Mouse (Mus musculus): Measurements from ENCODE around the gene Dytn. TPM values are rescaled to one million over a fixed set of nuclear protein-coding genes. Genes with fewer than 3 reads are reported as not detected.

The Dytn gene
- total RNA-seq, 2 experiments from 2014 or later, result not detected

GRCm38 (mm10) chr1:63579153-63579552 lies 107.6 kb downstream of the Dytn start:
- no peak for DNase-seq (ENCODE audit: low spot score in 2 of 2)

DNA sequence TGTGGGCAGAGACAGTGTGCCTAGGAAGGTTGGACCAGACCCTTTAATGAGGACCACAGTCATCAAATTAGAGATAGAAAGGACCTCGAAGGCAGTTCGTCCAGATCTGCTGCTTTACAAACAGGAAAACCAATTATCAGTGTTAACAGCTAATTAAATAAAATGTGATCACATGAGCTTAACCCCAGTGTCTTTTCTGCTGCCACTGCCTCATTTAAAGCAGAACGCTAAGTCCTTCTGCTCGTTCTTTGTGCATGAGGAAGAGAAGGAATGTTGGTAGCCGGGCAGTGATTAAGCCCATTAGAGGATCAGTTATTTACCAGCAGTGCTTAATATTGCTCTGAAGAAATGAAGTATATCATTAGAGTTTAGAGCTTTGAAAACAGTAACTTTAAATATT lies 109.9 kb downstream of the Dytn start:
- DNase-seq (ENCODE audit: low spot score in 2 of 2), result no peak

GRCm38 (mm10) chr1:63573864-63574611 lies 112.7 kb downstream of the Dytn start:
- no peak for DNase-seq (ENCODE audit: low spot score in 2 of 2)

DNA sequence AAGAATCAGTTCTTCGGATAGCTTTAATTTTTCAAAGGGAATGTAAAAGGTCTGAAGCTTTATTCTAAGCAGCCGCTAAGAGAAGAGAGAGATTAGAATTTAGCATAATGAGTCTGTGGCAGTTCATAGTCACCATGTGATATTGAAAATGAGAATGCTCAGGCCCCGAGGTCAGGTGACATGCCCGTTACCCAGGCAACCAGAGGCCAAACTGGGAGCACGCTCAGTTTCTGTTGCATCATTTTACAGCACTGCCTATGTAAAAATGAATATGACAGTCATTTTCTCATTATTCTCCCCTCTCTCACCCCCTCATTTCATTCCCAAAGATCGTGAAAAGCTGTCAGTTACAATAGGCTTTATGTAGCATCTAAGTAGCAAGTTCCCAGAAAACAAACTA lies 113.3 kb downstream of the Dytn start:
- DNase-seq (ENCODE audit: low spot score in 2 of 2), result no peak

Other genes starting within 250 kb of the Dytn start
- gene Adam23, start 241.0 kb downstream of the Dytn start, total RNA-seq (2021), result 10 to 100 TPM; 18.5 to 21.2 TPM
- not detected for gene Gm39653, start 71.0 kb downstream of the Dytn start, total RNA-seq (2021)
- under 1 TPM in 1 of 2 experiments, not detected in 1; 0.22 TPM for gene Mdh1b, start 43.4 kb upstream of the Dytn start, total RNA-seq (2021)
- 10 to 100 TPM; 28.4 to 36.3 TPM for gene Fastkd2, start 43.7 kb upstream of the Dytn start, total RNA-seq (2021)
- gene 4933402D24Rik, start 82.3 kb upstream of the Dytn start, total RNA-seq (2021), result not detected

Data from adrenal gland, postnatal 4 days (tissue).